Mouse (Mus musculus): ENCODE data around the gene Myo1d. TPM values are rescaled to one million over a fixed set of nuclear protein-coding genes. Genes with fewer than 3 reads are reported as not detected.

The Myo1d gene
- polyA plus RNA-seq, 1 experiment from 2014 or later = 68.2 TPM

- Histone ChIP-seq H3K4me3 (replicated peaks) (peak overlapping the region; percentile 19), H3K4me2 (replicated peaks) (peak overlapping the region; percentile 37), H3K27me3 (replicated peaks) (no peaks in the 10 kb centered on the region), H3K9me3 (no peaks in the 10 kb centered on the region), H3K27ac (no peak overlapping the region), H3K4me1 (replicated peaks) (0 out of 2 replicates have a peak, but pooled peaks cover 8% of the 10 kb centered on the region), H3K9ac (no peak overlapping the region), H3K36me3 (no peaks in the 10 kb centered on the region)
- ATAC-seq = no peak
- 44% methylated on average over 6 of the region's 6 CpGs for WGBS
Measured at GRCm38 (mm10) chr11:80778157-80778556, 1.7 kb downstream of the Myo1d start.

GRCm38 (mm10) chr11:80777708-80778107 is 2.1 kb downstream of the Myo1d start:
- Histone ChIP-seq H3K36me3 (no peaks in the 10 kb centered on the region), H3K27ac (no peak overlapping the region), H3K9ac (no peak overlapping the region), H3K27me3 (replicated peaks) (no peaks in the 10 kb centered on the region), H3K4me3 (replicated peaks) (peak overlapping the region; percentile 19), H3K9me3 (no peaks in the 10 kb centered on the region), H3K4me2 (replicated peaks) (peak overlapping the region; percentile 37), H3K4me1 (replicated peaks) (0 out of 2 replicates have a peak, but pooled peaks cover 8% of the 10 kb centered on the region)
- no peak for ATAC-seq
- WGBS = 68% methylated on average over 2 of the region's 2 CpGs

GRCm38 (mm10) chr11:80775535-80775934 is 4.3 kb downstream of the Myo1d start:
- H3K36me3 ChIP-seq = no peaks in the 10 kb centered on the region
- H3K4me3 ChIP-seq (replicated peaks) = no peak overlapping the region
- 0 out of 2 replicates have a peak, but pooled peaks cover 8% of the 10 kb centered on the region for H3K4me1 ChIP-seq (replicated peaks)
- 0 out of 2 replicates have a peak overlapping the region, but pooled peaks have one; percentile 9 for H3K4me2 ChIP-seq (replicated peaks)
- H3K9ac ChIP-seq = no peak overlapping the region
- no peak for ATAC-seq
- H3K27ac ChIP-seq = 0 out of 2 replicates have a peak overlapping the region, but pooled peaks have one; percentile 27
- H3K9me3 ChIP-seq = no peaks in the 10 kb centered on the region
- WGBS = 59% methylated on average over 3 of the region's 3 CpGs
- no peaks in the 10 kb centered on the region for H3K27me3 ChIP-seq (replicated peaks)

GRCm38 (mm10) chr11:80772595-80773210 is 7.1 kb downstream of the Myo1d start:
- 82% methylated on average over 6 of the region's 6 CpGs for WGBS
- Histone ChIP-seq H3K4me1 (replicated peaks) (0 out of 2 replicates have a peak, but pooled peaks cover 8% of the 10 kb centered on the region), H3K9ac (no peak overlapping the region), H3K36me3 (no peaks in the 10 kb centered on the region), H3K27me3 (replicated peaks) (no peaks in the 10 kb centered on the region), H3K27ac (no peak overlapping the region), H3K9me3 (no peaks in the 10 kb centered on the region), H3K4me3 (replicated peaks) (no peak overlapping the region), H3K4me2 (replicated peaks) (no peak overlapping the region)
- no peak for ATAC-seq

GRCm38 (mm10) chr11:80771596-80772250 is 8.1 kb downstream of the Myo1d start:
- Histone ChIP-seq H3K27ac (no peak overlapping the region), H3K9ac (no peak overlapping the region), H3K36me3 (no peaks in the 10 kb centered on the region), H3K4me3 (replicated peaks) (no peak overlapping the region), H3K9me3 (no peaks in the 10 kb centered on the region), H3K4me2 (replicated peaks) (no peak overlapping the region), H3K27me3 (replicated peaks) (no peaks in the 10 kb centered on the region), H3K4me1 (replicated peaks) (0 out of 2 replicates have a peak, but pooled peaks cover 8% of the 10 kb centered on the region)
- ATAC-seq = no peak
- WGBS = 73% methylated on average over 5 of the region's 5 CpGs

- Histone ChIP-seq H3K27ac (no peak overlapping the region), H3K4me3 (replicated peaks) (no peak overlapping the region)
- 87% methylated on average over 3 of the region's 3 CpGs for WGBS
Measured at GRCm38 (mm10) chr11:80771186-80771585, 8.6 kb downstream of the Myo1d start.

GRCm38 (mm10) chr11:80767320-80767617 is 12.6 kb downstream of the Myo1d start:
- WGBS = 68% methylated on average over 3 of the region's 3 CpGs
- ATAC-seq = no peak
- H3K4me3 ChIP-seq (replicated peaks) = no peak overlapping the region

More at GRCm38 (mm10) chr11:80771186-80771585, 8.6 kb downstream of the Myo1d start:
- no peak overlapping the region for H3K9ac ChIP-seq
- H3K4me1 ChIP-seq (replicated peaks) = 0 out of 2 replicates have a peak, but pooled peaks cover 8% of the 10 kb centered on the region
- no peaks in the 10 kb centered on the region for H3K27me3 ChIP-seq (replicated peaks)
- H3K36me3 ChIP-seq = no peaks in the 10 kb centered on the region
- no peak overlapping the region for H3K4me2 ChIP-seq (replicated peaks)
- no peak for ATAC-seq
- no peaks in the 10 kb centered on the region for H3K9me3 ChIP-seq

GRCm38 (mm10) chr11:80766472-80767319 is 13.1 kb downstream of the Myo1d start:
- no peak overlapping the region for H3K27ac ChIP-seq
- 75% methylated on average over 6 of the region's 6 CpGs for WGBS

More at GRCm38 (mm10) chr11:80767320-80767617, 12.6 kb downstream of the Myo1d start:
- no peaks in the 10 kb centered on the region for H3K36me3 ChIP-seq
- H3K27ac ChIP-seq = no peak overlapping the region
- H3K9ac ChIP-seq = no peak overlapping the region
- no peaks in the 10 kb centered on the region for H3K27me3 ChIP-seq (replicated peaks)
- H3K9me3 ChIP-seq = no peaks in the 10 kb centered on the region
- H3K4me2 ChIP-seq (replicated peaks) = no peak overlapping the region
- H3K4me1 ChIP-seq (replicated peaks) = no peaks in the 10 kb centered on the region

GRCm38 (mm10) chr11:80766068-80766467 is 13.8 kb downstream of the Myo1d start:
- no peaks in the 10 kb centered on the region for H3K9me3 ChIP-seq
- 90% methylated on average over 4 of the region's 4 CpGs for WGBS
- no peak overlapping the region for H3K4me3 ChIP-seq (replicated peaks)
- H3K4me1 ChIP-seq (replicated peaks) = no peaks in the 10 kb centered on the region
- no peak overlapping the region for H3K9ac ChIP-seq
- H3K36me3 ChIP-seq = no peaks in the 10 kb centered on the region
- H3K27ac ChIP-seq = no peak overlapping the region
- H3K4me2 ChIP-seq (replicated peaks) = no peak overlapping the region
- no peak for ATAC-seq
- H3K27me3 ChIP-seq (replicated peaks) = no peaks in the 10 kb centered on the region

More at GRCm38 (mm10) chr11:80766472-80767319, 13.1 kb downstream of the Myo1d start:
- no peaks in the 10 kb centered on the region for H3K27me3 ChIP-seq (replicated peaks)
- H3K9me3 ChIP-seq = no peaks in the 10 kb centered on the region
- no peak overlapping the region for H3K4me2 ChIP-seq (replicated peaks)
- H3K4me1 ChIP-seq (replicated peaks) = no peaks in the 10 kb centered on the region
- no peaks in the 10 kb centered on the region for H3K36me3 ChIP-seq
- no peak for ATAC-seq
- H3K4me3 ChIP-seq (replicated peaks) = no peak overlapping the region
- H3K9ac ChIP-seq = no peak overlapping the region

GRCm38 (mm10) chr11:80762066-80762465 is 17.8 kb downstream of the Myo1d start:
- Histone ChIP-seq H3K36me3 (no peaks in the 10 kb centered on the region), H3K4me2 (replicated peaks) (no peak overlapping the region), H3K27ac (no peak overlapping the region), H3K4me1 (replicated peaks) (no peaks in the 10 kb centered on the region), H3K27me3 (replicated peaks) (no peaks in the 10 kb centered on the region), H3K9me3 (no peaks in the 10 kb centered on the region), H3K4me3 (replicated peaks) (no peak overlapping the region), H3K9ac (no peak overlapping the region)
- 71% methylated on average over 4 of the region's 4 CpGs for WGBS
- ATAC-seq = no peak

GRCm38 (mm10) chr11:80761285-80761974 is 18.4 kb downstream of the Myo1d start:
- Histone ChIP-seq H3K27me3 (replicated peaks) (no peaks in the 10 kb centered on the region), H3K27ac (no peak overlapping the region), H3K9ac (no peak overlapping the region), H3K36me3 (no peaks in the 10 kb centered on the region), H3K4me3 (replicated peaks) (no peak overlapping the region), H3K4me2 (replicated peaks) (no peak overlapping the region), H3K4me1 (replicated peaks) (no peaks in the 10 kb centered on the region), H3K9me3 (no peaks in the 10 kb centered on the region)
- 79% methylated on average over 3 of the region's 3 CpGs for WGBS
- ATAC-seq = no peak

GRCm38 (mm10) chr11:80759023-80759422 is 20.8 kb downstream of the Myo1d start:
- no peaks in the 10 kb centered on the region for H3K27me3 ChIP-seq (replicated peaks)
- H3K36me3 ChIP-seq = no peaks in the 10 kb centered on the region
- H3K9me3 ChIP-seq = no peaks in the 10 kb centered on the region
- no peak overlapping the region for H3K4me3 ChIP-seq (replicated peaks)
- no peaks in the 10 kb centered on the region for H3K4me1 ChIP-seq (replicated peaks)
- 80% methylated on average over 3 of the region's 3 CpGs for WGBS
- no peak overlapping the region for H3K27ac ChIP-seq
- no peak for ATAC-seq
- no peak overlapping the region for H3K9ac ChIP-seq
- H3K4me2 ChIP-seq (replicated peaks) = no peak overlapping the region
